Mouse (Mus musculus): ENCODE results near the gene Rexo4. TPM values are rescaled to one million over a fixed set of nuclear protein-coding genes. Genes with fewer than 3 reads are reported as not detected.

Rexo4 gene
- polyA plus RNA-seq, 1 experiment from 2014 or later, result 41.5 TPM

- H3K4me3 ChIP-seq (ENCODE audit: low read length), result no peak overlapping the region
- peaks cover 23% of the 10 kb centered on the region for H3K4me1 ChIP-seq (replicated peaks; ENCODE audit: control insufficient read depth, insufficient read depth, low read length)
- H3K9me3 ChIP-seq (ENCODE audit: control insufficient read depth, low read length), result no peaks in the 10 kb centered on the region
- ATAC-seq (ENCODE audit: low read depth), result no peak
- H3K27ac ChIP-seq (ENCODE audit: low read length), result no peak overlapping the region
- peaks cover 22% of the 10 kb centered on the region for H3K36me3 ChIP-seq (ENCODE audit: control insufficient read depth, insufficient read depth, low read length)
- 90% methylated on average over 3 of the region's 3 CpGs for WGBS
- no peaks in the 10 kb centered on the region for H3K27me3 ChIP-seq (ENCODE audit: control insufficient read depth, insufficient read depth, low read depth, low read length)
- no peak overlapping the region for H3K4me2 ChIP-seq (ENCODE audit: low read depth, low read length)
- H3K9ac ChIP-seq (ENCODE audit: low read length), result no peak overlapping the region
Observed at GRCm38 (mm10) chr2:26906431-26906830, 57.8 kb downstream of the Rexo4 start.

GRCm38 (mm10) chr2:26905936-26906335, 58.2 kb downstream of the Rexo4 start:
- Histone ChIP-seq H3K4me1 (replicated peaks; ENCODE audit: control insufficient read depth, insufficient read depth, low read length) (peaks cover 26% of the 10 kb centered on the region), H3K36me3 (ENCODE audit: control insufficient read depth, insufficient read depth, low read length) (peaks cover 22% of the 10 kb centered on the region), H3K9me3 (ENCODE audit: control insufficient read depth, low read length) (no peaks in the 10 kb centered on the region), H3K9ac (ENCODE audit: low read length) (no peak overlapping the region), H3K4me3 (ENCODE audit: low read length) (no peak overlapping the region), H3K27ac (ENCODE audit: low read length) (no peak overlapping the region), H3K4me2 (ENCODE audit: low read depth, low read length) (no peak overlapping the region), H3K27me3 (ENCODE audit: control insufficient read depth, insufficient read depth, low read depth, low read length) (no peaks in the 10 kb centered on the region)
- WGBS, result 92% methylated on average over 2 of the region's 2 CpGs
- no peak for ATAC-seq (ENCODE audit: low read depth)

Other genes with a start within 250 kb of the Rexo4 start
- not detected in 2 replicates for gene Abo, start 99.4 kb downstream of the Rexo4 start, polyA plus RNA-seq (2015; fragmentation: Nextera tagmentation; extraction: Ambion mirVana)
- gene Surf6, start 61.5 kb downstream of the Rexo4 start, polyA plus RNA-seq (2015; fragmentation: Nextera tagmentation; extraction: Ambion mirVana), result 22.6 and 25.3 TPM in 2 replicates
- 48.5 and 49.1 TPM in 2 replicates for gene Med22, start 53.7 kb downstream of the Rexo4 start, polyA plus RNA-seq (2015; fragmentation: Nextera tagmentation; extraction: Ambion mirVana)
- 578 and 617 TPM in 2 replicates for gene Rpl7a, start 53.6 kb downstream of the Rexo4 start, polyA plus RNA-seq (2015; fragmentation: Nextera tagmentation; extraction: Ambion mirVana)
- gene Surf2, start 48.0 kb downstream of the Rexo4 start, polyA plus RNA-seq (2015; fragmentation: Nextera tagmentation; extraction: Ambion mirVana), result 33.0 and 34.6 TPM in 2 replicates
- gene Surf1, start 47.9 kb downstream of the Rexo4 start, polyA plus RNA-seq (2015; fragmentation: Nextera tagmentation; extraction: Ambion mirVana), result 51.9 and 57.3 TPM in 2 replicates
- gene Surf4, start 30.5 kb downstream of the Rexo4 start, polyA plus RNA-seq (2015; fragmentation: Nextera tagmentation; extraction: Ambion mirVana), result 209 and 215 TPM in 2 replicates
- gene Stkld1, start 30.3 kb downstream of the Rexo4 start, polyA plus RNA-seq (2015; fragmentation: Nextera tagmentation; extraction: Ambion mirVana), result 0.06 and 0.19 TPM in 2 replicates
- gene Adamts13, start 9.0 kb upstream of the Rexo4 start, polyA plus RNA-seq (2015; fragmentation: Nextera tagmentation; extraction: Ambion mirVana), result 0.08 and 0.20 TPM in 2 replicates
- gene Cacfd1, start 45.5 kb upstream of the Rexo4 start, polyA plus RNA-seq (2015; fragmentation: Nextera tagmentation; extraction: Ambion mirVana), result 52.3 and 57.1 TPM in 2 replicates
- gene Slc2a6, start 63.6 kb upstream of the Rexo4 start, polyA plus RNA-seq (2015; fragmentation: Nextera tagmentation; extraction: Ambion mirVana), result 0.63 and 0.85 TPM in 2 replicates
- 1.6 and 3.4 TPM in 2 replicates for gene Mymk, start 107.8 kb upstream of the Rexo4 start, polyA plus RNA-seq (2015; fragmentation: Nextera tagmentation; extraction: Ambion mirVana)
- gene Adamtsl2, start 115.0 kb upstream of the Rexo4 start, polyA plus RNA-seq (2015; fragmentation: Nextera tagmentation; extraction: Ambion mirVana), result 27.9 and 28.4 TPM in 2 replicates
- gene Fam163b, start 178.1 kb upstream of the Rexo4 start, polyA plus RNA-seq (2015; fragmentation: Nextera tagmentation; extraction: Ambion mirVana), result 0.54 and 0.64 TPM in 2 replicates
- gene Dbh, start 200.8 kb upstream of the Rexo4 start, polyA plus RNA-seq (2015; fragmentation: Nextera tagmentation; extraction: Ambion mirVana), result 0.54 and 0.84 TPM in 2 replicates

Data from lung, embryonic 16.5 days (tissue).